Mouse (Mus musculus) bone marrow, adult 2 months (tissue): ENCODE measurements at regions not wholly inside any gene's neighbourhood (a gene's known extent, or its start where the extent isn't known, plus 50 kb on each side); places are given as distances from the start of the nearest gene placed in this dataset.

Experiments
- CTCF ChIP-seq: fragments of 200-500 bp; IDR thresholded peaks from 2 replicates; pipeline ENCODE4 v1.5.1; 2011; ENCODE audit warnings: low read length, control low read depth; ENCODE audit not compliant: control insufficient read depth, insufficient read depth
- POLR2A ChIP-seq: fragments of 200-500 bp; IDR thresholded peaks from 2 replicates; pipeline ENCODE4 v1.6.1; 2011; ENCODE audit warnings: low read depth, mild to moderate bottlenecking, control low read depth, low read length, borderline replicate concordance; ENCODE audit not compliant: control insufficient read depth

- TF ChIP-seq POLR2A (no peak), CTCF (no peak)
These were observed 198.3 kb downstream of the Cdca7 start for GRCm38 (mm10) chr2:72674229-72674628.
